Mouse (Mus musculus): Measurements from ENCODE around the gene B3gat1. TPM values are rescaled to one million over a fixed set of nuclear protein-coding genes. Genes with fewer than 3 reads are reported as not detected.

B3gat1 gene
- total RNA-seq, 2 experiments from 2014 or later = 0.14 to 3.3 TPM

GRCm38 (mm10) chr9:26733986-26734385 is 458 bp downstream of the B3gat1 start:
- TF ChIP-seq CTCF (IDR thresholded peaks at IDR 0.05) = no peak
- intact Hi-C loops (cut with DNase I) = no loop called here
- no peak for DNase-seq
- H3K27ac ChIP-seq = no peak overlapping the region
- peak overlapping the region; percentile 71 for H3K4me3 ChIP-seq

- intact Hi-C loops (cut with DNase I) = no loop called here
Observed at GRCm38 (mm10) chr9:26737116-26737515, 3.6 kb downstream of the B3gat1 start.

DNA sequence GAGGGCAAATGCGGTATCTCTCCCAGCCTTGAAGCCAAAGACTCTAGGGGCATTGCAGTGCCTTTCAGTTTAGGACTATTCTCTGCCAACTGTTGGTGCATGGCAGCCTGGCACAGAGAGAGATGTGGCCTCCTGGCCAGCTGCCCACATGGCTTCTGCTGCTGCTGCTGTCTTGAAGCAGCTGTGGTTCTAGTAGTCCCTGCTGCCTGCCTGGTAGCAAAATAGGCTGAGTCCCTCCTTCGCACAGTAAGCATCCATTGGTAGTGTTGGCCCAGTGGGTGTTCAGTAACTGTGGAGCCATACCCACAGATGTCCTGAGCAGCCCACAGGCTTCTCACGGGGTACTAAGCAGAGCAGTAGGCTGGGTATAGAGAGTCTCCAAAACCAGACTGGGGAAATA is 9.3 kb downstream of the B3gat1 start:
- intact Hi-C loops (cut with DNase I) = no loop called here
- no peak overlapping the region for H3K27ac ChIP-seq
- no peak for DNase-seq
- TF ChIP-seq CTCF (IDR thresholded peaks at IDR 0.05) = no peak
- H3K4me3 ChIP-seq = no peak overlapping the region

More at GRCm38 (mm10) chr9:26737116-26737515, 3.6 kb downstream of the B3gat1 start:
- DNase-seq = no peak
- no peak for TF ChIP-seq CTCF (IDR thresholded peaks at IDR 0.05)
- Histone ChIP-seq H3K27ac (no peak overlapping the region), H3K4me3 (no peak overlapping the region)

DNA sequence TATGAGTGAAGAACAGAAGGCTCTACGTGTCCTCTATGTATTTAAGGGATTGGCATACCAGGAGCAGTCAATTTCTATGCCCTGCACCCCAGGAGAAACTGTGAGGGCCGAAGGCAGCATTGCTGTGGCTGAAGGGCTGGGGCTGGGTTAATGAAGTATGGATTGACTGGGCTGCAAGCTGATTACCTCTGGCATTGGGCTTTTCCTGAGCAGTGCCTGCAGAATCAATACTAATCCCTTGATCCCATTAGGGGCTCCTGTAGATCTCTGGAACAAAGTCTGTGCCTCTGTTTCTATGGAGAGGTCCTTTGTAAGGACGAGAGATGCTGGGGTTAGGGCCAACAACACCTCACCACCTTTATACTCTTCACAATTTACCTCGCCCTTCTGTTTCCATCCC is 13.6 kb downstream of the B3gat1 start:
- no peak for TF ChIP-seq CTCF (IDR thresholded peaks at IDR 0.05)
- H3K27ac ChIP-seq = no peak overlapping the region
- intact Hi-C loops (cut with DNase I) = no loop called here
- DNase-seq = no peak
- H3K4me3 ChIP-seq = no peak overlapping the region

- no peak overlapping the region for H3K4me3 ChIP-seq
- no peak for TF ChIP-seq CTCF (IDR thresholded peaks at IDR 0.05)
- no peak for DNase-seq
- intact Hi-C loops (cut with DNase I) = no loop called here
- H3K27ac ChIP-seq = no peak overlapping the region
Observed at GRCm38 (mm10) chr9:26748893-26749292, 15.4 kb downstream of the B3gat1 start.

DNA sequence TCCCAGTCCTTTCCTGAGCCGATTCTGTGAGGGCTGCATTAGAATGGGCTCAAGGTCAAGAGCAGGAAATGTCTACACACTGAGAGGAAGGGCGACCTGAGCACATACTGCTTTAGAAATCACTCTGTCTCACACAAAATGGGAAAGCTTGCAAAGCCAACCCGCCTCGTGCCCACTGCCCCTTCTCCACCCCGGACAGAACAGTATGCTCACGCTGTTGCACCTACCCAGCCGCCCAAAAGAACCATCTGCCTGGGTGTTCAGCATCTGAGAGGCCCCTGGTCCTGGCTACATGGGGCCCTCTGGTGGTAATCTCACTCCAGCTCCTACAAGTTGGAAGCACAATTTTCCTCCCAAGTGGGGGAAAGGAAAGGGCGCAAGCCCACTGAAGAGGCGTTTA is 26.6 kb downstream of the B3gat1 start:
- Histone ChIP-seq H3K27ac (no peak overlapping the region), H3K4me3 (no peak overlapping the region)
- intact Hi-C loops (cut with DNase I) = no loop called here
- peak; percentile 57 for DNase-seq
- peak; percentile 72 for TF ChIP-seq CTCF (IDR thresholded peaks at IDR 0.05)

- TF ChIP-seq CTCF (IDR thresholded peaks at IDR 0.05) = no peak
- intact Hi-C loops (cut with DNase I) = no loop called here
- Histone ChIP-seq H3K4me3 (no peak overlapping the region), H3K27ac (no peak overlapping the region)
- no peak for DNase-seq
Observed at GRCm38 (mm10) chr9:26760576-26760975, 27.0 kb downstream of the B3gat1 start.

DNA sequence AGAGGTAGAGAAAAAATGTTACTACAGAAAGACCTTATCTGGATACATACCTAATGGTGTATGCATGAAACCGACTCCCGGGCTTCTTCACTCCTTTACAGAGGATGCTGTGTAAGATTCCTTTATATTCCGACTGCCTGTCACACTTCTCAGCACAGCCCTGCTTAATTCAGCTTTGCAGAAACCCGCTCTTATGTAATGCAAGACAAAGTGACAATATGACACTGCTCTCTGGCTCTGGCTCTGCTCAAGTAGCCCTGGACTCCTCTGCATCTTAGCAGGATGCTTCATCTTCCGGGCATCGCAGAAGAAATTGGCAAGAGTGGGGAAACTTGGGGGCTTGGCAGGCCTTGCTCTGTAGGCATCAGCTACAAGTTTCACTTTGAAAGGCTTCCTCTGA is 28.9 kb downstream of the B3gat1 start:
- DNase-seq = no peak
- intact Hi-C loops (cut with DNase I) = no loop called here
- no peak for TF ChIP-seq CTCF (IDR thresholded peaks at IDR 0.05)
- Histone ChIP-seq H3K4me3 (no peak overlapping the region), H3K27ac (no peak overlapping the region)

DNA sequence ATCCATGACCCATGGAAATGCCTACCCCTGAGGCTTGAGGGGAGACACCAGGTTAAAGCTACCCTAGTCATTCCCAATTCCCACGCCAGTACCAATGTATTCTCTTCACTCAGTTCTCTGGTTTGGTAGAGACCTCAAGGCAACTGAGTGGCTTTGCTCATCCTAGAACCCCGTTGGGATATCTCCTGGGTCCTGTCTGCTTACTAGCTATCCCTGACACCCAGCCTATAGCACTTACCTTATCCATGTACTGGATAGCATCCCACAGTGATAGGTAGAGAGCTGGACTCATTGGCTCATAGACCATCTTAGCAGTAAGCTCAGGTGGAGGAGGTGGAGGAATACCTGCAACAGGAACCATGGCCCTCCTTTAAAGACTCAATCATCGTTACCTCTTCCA is 34.7 kb downstream of the B3gat1 start:
- Histone ChIP-seq H3K27ac (no peak overlapping the region), H3K4me3 (no peak overlapping the region)
- no peak for DNase-seq
- no peak for TF ChIP-seq CTCF (IDR thresholded peaks at IDR 0.05)
- intact Hi-C loops (cut with DNase I) = no loop called here

DNA sequence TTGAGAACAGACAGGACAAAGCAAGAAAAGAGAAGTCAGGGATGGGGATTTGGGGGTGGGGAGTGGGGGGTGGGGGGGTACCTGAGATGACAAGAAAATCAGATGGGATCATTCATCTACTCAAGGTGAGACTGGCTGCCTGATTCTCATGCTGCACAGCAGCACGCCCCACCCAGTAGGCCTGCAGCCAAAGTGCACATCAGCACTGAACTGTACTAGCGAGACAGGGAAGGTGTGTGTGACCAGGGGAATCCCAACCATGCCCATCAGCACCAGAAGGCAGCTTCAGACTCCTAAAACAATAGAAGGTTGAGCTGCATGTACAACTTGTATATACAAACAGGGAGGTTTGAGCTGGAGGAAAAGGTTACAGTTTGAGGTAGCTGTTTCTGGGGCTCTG is 42.2 kb downstream of the B3gat1 start:
- DNase-seq = no peak
- H3K4me3 ChIP-seq = no peak overlapping the region
- TF ChIP-seq CTCF (IDR thresholded peaks at IDR 0.05) = no peak
- H3K27ac ChIP-seq = no peak overlapping the region
- intact Hi-C loops (cut with DNase I) = loop anchor here (2.0 to 5.0 kb wide), 2 partner anchors 148 to 1121 kb away; no protein-coding TSS in a partner anchor

DNA sequence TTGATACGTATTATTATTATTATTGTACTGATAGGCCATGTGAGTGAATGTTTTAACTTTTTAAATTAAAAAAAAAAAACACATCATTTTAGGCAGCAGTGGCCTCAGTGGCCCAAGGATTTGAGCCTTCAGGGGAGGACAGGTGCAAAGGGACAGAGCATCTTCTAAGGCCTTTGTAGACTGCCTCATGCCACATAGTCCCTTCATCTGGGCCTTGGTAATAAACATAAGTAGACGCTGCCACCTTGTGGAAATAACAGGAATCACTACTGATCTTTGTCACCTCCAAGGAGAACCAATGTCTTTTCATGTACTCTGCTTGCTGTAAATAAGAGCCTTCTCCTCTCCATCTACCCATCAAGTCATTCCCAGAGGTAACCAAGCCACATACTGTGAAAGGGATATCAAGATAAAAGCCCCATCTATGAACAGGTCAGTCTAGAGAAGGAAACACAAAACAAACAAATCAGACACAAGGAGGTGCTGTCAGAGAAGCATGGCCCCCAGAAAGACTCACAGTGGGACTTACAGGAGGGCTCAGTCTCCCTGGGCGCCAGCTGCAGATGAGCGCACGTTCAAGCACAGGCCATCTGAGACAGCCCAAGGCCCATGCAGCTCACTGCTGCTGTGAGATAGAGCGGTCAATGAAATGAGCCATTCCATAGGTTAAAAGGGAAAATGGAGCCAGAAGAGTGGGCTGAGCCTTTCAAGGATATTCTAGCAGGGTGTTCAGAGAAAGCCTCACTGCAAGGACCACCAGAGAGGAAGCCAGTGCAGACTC is 42.8 kb downstream of the B3gat1 start:
- DNase-seq = no peak
- no peak overlapping the region for H3K4me3 ChIP-seq
- no peak overlapping the region for H3K27ac ChIP-seq
- peak; percentile 76 for TF ChIP-seq CTCF (IDR thresholded peaks at IDR 0.05)
- intact Hi-C loops (cut with DNase I) = loop anchor here (2.0 to 5.0 kb wide), 2 partner anchors 149 to 1122 kb away; no protein-coding TSS in a partner anchor

GRCm38 (mm10) chr9:26778421-26778820 is 44.9 kb downstream of the B3gat1 start:
- Histone ChIP-seq H3K27ac (peak overlapping the region; percentile 80), H3K4me3 (no peak overlapping the region)
- DNase-seq = peak; percentile 72
- no peak for TF ChIP-seq CTCF (IDR thresholded peaks at IDR 0.05)
- intact Hi-C loops (cut with DNase I) = loop anchor here (5.0 kb wide), 1 partner anchor 151 kb away; no protein-coding TSS in a partner anchor

- intact Hi-C loops (cut with DNase I) = no loop called here
- Histone ChIP-seq H3K27ac (no peak overlapping the region), H3K4me3 (no peak overlapping the region)
- no peak for DNase-seq
- no peak for TF ChIP-seq CTCF (IDR thresholded peaks at IDR 0.05)
Observed at GRCm38 (mm10) chr9:26783414-26783975, 50.0 kb downstream of the B3gat1 start.
